Mouse (Mus musculus): ENCODE data around the gene Majin.

Majin gene

DNA sequence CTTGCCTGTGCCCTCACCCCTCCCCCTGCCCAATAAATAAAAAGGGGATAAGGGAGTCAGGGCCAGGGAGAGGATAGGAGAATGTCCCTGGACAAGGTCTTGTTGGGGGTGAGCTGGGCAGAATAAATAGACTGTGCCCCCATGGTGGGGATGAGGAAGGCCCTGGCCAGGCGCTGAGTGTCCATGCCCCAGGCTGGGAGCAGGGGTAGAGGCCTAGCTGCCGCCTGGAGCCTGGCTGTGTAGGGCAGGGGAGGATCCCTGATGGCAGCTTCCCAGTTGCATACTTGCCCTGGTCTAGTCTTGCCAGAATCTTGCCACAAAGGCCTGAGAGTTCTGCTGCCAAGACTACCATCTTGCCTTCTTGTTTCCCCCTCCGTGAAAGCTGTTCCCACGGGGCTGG lies 43.7 kb downstream of the Majin start:
- DNase-seq (ENCODE audit: low read depth, low spot score): no peak

DNA sequence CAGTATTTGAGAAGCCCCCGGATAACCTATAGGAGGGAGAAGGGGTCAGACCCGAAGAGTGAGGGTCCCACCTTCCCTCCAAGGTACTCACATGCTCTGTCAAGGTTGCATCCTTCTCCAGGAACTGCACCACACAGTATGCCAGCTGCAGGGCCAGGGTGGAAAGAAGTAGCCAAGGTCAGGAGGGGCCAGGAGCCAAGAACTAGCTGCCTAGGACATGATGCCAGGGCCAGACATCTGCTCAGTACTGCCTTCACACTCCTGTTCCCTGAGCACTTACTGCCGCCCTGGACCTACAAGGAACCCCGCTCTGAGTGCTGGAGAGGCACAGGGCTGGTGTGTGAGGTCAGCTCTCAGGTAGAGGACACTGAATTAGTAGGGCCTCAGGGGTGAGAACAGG lies 46.2 kb downstream of the Majin start:
- no peak for DNase-seq (ENCODE audit: low read depth, low spot score)

DNA sequence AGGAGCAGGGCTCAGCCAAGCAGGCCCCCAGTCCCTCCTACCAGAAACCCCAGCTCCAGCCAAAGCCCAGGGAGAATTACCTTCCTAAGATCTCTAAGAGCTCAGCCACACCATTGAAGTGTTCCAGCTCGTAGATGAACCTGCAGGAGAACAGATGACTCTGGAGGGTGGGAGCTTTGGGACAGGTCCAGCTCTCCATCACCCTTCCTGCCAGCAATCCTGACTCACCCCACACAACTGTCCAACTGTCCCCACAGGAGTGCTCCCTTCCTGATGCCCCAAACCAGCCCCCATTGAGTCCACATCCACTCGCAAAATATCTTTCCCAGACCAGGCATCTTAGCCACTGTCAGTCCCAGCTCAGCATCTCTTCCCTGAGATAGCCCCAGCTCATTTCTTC lies 46.8 kb downstream of the Majin start:
- no peak for DNase-seq (ENCODE audit: low read depth, low spot score)

DNA sequence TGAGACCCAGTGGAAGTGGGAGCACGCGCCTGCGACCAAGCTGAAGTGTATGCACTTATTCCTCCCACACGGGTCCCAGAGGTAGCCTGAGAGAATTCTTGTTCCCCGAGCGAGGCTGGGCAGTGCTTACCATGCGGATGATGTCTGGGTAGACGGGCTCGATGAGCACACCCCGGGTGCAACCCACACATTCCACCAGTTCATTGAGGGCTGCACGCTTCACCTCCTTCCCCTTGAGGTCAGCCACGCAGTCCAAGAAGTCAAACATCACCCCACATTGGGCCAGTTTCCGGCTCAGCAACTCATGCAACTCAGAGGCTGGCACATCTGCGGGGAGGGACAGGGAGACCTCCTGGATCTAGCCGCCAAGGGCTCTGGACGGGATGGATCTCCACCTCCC lies 49.5 kb downstream of the Majin start:
- DNase-seq (ENCODE audit: low read depth, low spot score): no peak

DNA sequence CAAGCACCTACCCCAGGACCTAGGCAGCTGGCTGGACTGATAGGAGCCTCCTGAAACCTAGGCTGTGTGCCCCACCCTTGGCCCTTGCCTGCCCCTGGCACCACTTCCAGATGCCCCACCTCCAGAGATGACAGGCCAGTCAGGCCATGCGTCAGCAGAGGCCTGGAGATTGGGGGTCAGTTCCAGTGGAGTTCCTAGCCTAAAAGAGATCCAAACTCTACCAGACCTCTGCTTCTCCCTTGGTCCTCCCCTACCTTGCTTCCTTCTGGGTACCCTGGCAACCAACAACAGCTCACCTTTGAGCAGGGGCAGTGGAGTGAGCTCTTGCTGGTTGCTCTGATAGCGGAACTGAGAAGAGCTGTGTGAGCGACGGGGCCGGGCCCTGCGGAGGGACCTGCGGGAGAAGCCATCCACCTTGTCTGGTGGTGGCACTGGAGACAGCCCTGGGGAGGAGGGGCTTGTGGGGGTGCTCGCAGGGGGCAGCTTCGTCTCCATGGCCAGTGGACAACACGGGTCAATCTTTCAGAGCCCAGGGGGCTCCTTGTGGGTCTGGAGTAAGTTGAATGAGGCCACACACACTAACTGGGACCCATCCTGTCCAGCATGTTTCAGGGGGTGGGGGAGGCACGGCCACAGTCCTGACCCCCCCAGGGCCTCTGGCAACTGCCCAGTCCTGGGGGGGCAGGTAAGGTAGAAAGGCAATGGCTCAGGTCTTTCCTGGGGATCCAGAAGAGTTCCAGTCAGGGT lies 50.3 kb downstream of the Majin start:
- no peak for DNase-seq (ENCODE audit: low read depth, low spot score)

DNA sequence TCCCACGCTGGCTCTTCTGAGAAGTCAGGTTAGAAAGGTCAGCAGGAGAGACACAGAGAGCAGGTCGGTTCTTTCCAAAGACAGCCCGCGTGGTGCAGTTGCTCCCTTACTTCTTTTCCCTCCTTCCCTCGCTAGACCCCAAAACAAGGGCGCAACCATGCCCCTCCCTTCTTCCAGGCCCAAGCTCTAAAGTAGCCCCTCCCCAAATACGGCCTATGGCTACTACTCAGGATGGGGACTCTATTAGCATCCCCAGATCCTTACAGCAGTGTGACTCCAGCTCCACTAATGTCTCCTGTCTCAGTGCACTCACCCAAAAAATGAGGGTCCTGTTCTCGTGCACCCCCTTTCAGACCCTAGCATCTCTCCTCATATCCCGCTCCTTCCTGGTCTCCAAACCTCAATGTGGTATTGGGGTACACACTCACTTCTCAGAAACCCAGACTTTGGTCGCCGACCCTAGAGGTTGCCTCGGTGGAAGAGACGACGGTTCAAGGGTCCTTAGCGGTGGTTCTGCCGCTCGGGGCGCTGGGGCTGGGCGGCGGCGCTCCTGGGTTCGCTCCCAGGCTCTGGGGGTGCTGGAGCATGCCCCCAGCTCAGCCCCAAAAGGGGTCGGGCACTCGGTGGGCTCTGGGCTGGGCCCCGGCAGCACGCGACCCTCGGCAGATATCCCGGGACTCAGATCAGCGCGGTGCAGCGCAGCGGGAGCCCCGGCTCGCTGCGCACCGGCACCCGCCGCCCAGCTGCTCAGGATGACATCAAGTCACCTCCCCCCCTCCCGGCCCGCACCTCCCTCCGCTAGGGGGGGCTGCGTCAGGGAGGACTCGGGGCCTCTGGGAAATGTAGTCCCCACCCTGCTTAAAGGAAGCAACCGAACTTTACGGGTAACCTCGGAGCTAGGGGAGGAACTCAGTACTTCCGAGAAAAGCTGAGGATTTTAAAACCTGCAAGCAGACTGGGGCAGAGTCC lies 51.2 kb downstream of the Majin start, which contains the start of gene Ppp2r5b:
TSS of gene Ppp2r5b (minus strand) at position 789 of the 969 bp plus-strand sequence.
- DNase-seq (ENCODE audit: low read depth, low spot score): peak; percentile 83

DNA sequence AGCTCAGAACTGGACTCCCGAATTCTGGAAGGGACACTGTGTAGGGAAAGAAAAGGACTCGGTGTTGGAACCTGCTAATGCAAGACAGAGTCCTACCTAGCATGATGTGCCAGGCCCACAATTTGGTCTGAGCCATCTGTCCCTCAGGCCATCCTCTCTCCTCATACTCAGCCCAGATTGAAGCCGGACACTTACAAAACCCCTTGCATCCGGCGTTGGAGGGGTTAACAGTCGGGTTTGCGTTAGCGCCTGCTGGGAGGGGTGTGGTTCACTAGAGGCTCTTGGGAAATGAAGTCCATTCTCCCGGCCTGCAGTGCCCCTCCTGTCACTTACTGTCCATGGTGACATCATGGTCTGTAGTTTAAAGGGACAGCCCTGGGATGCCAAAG lies 51.9 kb downstream of the Majin start:
- DNase-seq (ENCODE audit: low read depth, low spot score): peak; percentile 82

DNA sequence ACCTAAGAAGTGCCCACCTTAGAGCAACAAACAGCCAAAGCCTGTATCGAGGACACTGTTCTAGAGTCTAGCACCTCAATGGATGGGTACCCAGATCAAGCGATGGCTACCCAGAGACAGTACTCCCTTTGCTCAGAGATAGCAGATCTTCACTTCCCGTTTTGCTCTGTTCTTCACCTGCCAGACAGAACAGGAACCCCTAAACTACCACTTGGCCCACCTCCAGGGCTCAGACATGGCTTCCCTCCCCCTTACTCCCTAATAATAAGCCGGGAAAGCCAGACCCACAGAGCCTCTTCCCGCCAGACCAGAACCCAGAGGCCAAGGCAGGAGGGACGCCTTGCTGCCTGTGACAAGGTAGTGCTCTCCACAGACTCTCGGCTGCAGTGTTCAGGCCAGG lies 52.7 kb downstream of the Majin start:
- no peak for DNase-seq (ENCODE audit: low read depth, low spot score)

DNA sequence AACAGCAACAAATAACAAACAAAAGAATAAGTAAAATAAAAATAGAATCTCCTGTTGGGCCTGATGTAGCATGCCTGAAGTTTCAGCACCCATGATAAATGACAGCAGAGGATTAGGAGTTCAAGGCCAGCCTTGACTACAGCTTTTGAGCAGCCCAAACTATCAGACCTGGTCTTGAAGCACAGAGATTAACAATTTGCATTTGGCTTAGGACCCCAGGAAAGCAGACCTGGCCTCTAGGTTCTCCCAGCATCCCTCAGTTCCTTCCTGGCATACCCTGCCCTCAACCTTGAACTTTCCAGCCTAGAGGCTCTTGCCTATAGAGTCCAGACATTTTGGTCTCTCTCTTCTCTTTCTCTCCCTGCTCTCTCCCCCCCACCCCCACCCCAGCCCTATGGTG lies 54.6 kb downstream of the Majin start:
- no peak for DNase-seq (ENCODE audit: low read depth, low spot score)

DNA sequence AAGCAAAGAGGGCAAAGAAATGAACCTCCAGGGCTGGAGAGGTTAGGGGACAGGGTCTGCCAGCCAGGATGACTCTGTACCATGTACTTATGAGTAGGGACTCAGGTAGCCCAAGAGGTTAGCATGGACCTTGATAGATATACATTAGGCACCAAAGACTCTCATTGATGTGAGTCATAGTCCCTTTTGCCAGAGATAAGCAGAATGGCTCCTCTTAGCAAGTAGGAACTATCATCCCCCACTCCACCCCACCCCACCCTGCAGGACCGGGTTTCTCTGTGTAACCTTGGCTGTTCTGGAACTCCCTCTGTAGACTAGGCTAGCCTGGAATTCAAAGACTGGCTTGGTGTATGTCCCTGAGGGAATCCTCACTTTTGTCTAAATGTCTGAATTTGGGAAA lies 55.9 kb downstream of the Majin start:
- no peak for DNase-seq (ENCODE audit: low read depth, low spot score)

DNA sequence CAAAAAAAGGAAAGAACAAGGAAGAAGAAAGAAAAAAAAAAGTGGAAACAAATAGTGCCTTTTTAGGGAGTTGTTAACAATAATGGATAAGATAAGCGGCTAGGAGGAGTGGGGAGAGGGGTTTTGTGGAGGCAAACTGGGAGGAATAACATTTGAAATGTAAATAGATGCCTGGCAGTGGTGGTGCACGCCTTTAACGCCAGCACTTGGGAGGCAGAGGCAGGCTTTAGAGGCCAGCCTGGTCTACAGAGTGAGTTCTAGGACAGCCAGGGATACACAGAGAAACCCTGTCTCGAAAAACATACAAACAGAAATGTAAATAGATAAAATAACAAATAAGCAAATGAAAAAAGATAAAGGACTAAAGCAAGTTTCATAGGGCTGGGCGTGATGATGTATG lies 56.5 kb downstream of the Majin start:
- DNase-seq (ENCODE audit: low read depth, low spot score): no peak

DNA sequence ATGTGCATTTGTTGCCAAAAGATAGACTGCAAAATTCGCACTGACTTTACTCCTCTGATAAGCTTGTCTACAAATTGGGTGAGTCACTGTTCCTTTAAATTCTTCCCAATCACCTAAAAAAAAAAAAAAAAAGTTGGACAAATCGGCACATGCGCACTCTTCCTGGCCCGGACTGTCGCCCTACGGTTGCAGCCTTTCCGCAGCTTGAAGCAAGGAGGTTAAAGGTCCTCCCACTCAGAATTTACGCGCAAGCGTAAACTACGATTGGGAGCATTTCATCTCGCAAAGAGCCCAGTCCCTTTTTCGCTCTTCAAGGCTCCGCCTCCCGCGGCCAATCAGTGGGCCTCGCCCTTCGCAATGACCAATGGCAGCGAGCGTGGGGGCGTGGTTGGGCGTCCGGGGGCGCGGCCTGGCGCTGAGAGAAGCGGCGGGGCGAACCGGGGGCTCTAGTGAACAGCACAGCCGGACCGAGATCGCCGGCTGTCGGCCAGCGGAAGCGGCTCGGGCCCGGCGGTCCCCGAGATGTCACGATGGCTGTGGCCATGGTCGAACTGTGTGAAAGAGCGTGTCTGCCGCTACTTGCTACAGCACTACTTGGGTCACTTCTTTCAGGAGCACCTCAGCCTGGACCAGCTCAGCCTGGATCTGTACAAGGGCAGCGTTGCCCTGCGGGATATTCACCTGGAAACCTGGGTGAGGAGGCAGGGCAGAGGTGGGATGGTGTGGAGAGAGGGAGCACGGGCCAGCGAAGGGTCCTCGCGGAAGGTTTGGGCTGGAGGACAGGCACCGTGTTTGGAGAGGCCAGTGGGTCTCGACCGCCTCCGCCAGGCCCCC lies 57.3 kb downstream of the Majin start, which contains the start of gene Atg2a:
TSS of gene Atg2a (plus strand) at position 395 of the 834 bp plus-strand sequence.
- DNase-seq (ENCODE audit: low read depth, low spot score): peak; percentile 99

DNA sequence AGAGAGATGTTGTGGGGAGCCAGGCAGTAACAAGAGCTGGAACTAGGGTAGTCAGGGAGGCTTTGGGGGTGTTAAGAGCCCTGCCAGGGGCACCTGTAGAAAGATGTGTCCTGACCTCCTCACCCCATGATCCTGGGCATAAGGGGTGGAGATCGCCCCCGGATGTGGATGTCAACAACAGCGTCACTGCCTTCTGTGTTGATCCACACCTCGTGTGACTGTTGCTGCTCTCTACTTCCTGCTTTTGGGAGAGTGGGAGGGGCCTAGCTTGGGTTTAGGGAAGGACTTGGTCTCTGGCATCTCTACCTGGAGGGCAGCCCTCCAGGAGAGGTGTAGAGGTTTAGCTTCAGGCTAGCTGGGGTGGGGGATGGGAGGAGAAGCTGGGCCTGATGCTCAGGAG lies 58.1 kb downstream of the Majin start:
- DNase-seq (ENCODE audit: low read depth, low spot score): no peak

DNA sequence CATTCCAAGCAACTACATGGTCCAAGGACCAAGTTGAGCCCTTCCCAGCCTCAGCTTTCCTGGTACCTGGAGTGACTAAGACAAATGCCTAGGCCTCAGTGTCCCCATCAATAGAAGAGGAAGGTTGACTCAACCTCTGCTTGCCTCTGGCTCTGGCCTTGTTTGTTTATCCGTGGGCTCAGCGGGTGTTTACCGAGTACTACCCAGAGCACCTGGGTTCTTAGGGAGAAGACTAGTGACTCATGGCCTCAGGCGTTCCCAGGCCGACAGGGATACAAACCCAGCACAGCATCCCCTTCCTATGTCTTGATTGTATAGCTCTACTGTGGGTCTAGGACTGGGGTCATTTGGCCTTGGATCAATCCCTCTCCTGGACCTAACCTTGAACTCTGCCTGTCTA lies 59.0 kb downstream of the Majin start:
- DNase-seq (ENCODE audit: low read depth, low spot score): no peak

DNA sequence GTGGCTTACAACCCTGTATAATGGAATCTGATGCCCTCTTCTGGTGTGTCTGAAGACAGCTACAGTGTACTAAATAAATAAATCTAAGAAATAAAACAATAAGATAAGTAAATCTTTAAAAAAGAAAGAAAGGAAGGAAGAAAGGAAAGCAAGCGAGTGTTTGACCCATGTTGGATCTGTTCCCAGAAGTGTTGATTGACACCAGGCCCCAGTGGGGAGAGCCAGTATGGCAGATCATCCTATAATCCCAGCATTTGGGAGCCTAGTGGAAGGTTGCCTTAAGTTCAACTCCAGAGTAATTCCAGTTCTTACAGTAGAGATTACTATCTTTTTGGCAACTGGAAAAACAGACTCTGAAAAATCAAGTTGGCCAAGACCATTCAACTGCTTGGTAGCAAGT lies 61.6 kb downstream of the Majin start:
- DNase-seq (ENCODE audit: low read depth, low spot score): no peak

DNA sequence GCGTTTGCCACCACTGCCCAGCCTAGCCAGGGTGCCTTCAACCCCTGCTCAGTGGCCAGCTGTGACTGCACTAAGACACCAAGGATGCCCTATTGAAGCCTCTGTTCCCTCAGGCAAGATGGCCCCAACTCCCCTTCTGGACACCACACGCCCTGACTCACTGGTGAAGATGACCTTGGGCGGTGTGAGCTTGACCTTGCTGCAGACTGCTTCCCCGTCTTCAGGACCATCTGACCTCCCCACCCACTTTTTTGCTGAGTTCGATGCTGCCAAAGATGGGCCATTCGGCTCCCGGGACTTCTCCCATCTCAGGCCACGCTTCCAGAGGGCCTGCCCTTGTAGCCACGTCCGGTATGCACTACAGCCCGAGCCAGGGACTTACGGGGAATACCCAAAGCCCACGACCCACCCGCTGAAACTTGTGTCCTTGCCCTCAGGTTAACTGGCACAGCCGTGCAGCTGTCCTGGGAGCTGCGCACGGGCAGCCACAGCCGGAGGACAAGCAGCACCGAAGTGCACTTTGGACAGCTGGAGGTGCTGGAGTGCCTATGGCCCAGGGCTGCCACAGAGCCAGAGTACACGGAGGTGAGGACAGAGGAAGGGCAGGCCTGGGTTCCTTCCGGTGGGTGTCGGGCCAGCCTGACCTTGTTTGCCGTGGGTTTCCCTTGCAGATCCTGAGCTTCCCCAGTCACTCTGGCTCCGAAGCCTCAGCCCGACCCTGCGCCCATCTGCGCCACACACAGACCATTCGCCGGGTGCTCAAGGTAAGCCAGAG lies 63.5 kb downstream of the Majin start:
- DNase-seq (ENCODE audit: low read depth, low spot score): no peak

DNA sequence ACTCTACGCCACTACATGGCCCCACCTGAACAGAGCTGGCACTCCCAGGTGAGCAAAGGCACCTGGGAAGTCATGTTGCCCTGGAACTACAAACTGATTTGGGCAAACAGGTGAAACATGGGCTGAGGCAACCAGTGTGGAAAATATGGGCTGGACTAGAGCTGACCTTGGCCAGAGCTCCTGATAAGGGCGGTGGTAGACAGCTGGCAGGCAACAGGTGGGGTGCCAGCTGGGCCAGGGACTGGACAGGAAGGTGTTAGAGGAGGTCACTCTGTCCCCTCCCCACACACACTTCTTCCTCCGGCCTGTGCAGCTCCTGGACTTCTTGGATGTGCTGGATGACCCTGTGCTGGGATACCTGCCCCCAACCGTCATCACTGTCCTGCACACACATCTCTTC lies 68.8 kb downstream of the Majin start:
- DNase-seq (ENCODE audit: low read depth, low spot score): no peak

DNA sequence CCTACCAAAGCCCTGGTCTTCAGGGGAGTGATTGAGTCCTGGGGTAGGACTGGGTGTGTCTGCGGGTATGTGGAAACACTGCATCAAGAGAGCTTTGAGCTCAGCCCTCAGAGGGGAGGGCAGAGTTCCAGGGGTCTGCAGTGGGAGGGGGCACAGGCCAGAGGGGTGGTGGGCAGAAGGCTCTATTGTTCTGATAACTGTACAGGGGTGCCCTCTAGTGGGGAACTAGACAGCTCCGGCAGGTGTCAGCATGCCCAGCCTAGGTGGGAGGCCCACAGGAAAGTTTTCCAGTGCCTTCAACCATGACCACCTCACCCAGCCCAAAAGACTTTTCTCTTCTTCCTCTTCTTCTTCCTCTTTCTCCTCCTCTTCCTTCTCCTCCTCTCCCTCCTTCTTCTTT lies 76.2 kb downstream of the Majin start:
- DNase-seq (ENCODE audit: low read depth, low spot score): no peak

DNA sequence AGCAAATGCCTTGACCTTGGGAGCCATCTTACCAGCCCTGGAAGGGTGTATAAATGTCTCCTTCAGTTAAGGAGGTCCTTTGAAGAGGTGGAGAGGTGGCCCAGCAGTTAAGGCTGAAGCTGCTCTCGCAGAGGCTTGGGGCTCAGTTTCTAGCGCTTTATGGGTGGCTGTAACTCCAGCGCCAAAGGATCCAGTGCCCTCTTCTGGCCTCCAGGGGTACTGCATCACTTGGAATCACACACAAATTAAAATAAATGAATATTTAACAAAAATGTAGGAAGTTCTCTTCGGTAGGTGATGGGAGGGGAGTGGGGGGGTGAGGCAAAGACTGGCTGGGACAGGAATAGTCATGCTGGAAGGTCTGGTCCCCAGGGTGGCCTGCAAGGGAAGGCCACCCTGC lies 76.8 kb downstream of the Majin start:
- DNase-seq (ENCODE audit: low read depth, low spot score): no peak

DNA sequence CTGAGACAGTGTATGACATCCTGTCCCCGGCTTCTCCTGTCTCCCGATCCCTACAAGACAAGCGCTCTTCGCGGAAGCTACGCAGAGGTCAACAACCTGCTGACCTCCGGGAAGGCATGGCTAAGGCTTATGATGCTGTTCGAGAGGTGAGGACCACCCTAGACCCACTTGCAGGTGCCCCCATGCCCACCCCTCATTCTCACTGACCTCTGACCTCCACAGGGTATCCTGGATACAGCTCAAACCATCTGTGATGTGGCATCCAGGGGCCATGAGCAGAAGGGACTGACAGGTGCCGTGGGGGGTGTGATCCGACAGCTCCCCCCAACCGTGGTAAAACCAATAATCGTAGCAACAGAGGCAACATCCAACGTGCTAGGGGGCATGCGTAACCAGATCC lies 77.2 kb downstream of the Majin start:
- DNase-seq (ENCODE audit: low read depth, low spot score): no peak

DNA sequence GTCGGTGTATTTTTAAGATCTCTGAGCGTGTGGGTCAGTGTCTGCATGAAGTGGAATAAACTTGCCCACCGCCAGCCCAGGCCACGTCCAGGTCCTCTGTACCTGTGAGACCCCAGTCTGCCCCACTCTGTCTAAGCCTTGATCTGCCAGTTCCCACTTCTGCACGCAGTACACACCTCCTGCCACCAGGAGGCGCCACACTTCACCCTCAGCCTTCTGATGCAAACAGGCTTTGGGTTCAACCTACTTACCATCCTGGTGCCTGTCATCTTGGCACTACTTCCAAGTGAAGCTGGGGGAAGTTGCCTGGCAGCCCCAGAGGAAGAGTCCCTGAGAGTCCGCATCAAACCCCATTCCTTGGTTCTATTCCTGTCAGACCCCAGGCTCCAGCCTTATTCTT lies 78.0 kb downstream of the Majin start:
- DNase-seq (ENCODE audit: low read depth, low spot score): peak; percentile 34

Data from embryo, embryonic 11.5 days (tissue).